Mouse (Mus musculus) urinary bladder, adult 18-20 months (tissue): ENCODE measurements around the gene Gm29776.

Experiments
- DNase-seq, 2 experiments: peaks; one replicate each; pipeline ENCODE4 v3.0.0; 2022; ENCODE audit warnings: low spot score in 2 of 2, mixed read lengths in 2 of 2

The Gm29776 gene

GRCm38 (mm10) chr14:54698733-54699132 is at the start of gene Gm29776:
Gm29776 (minus strand) TSS chr14:54698833.
- DNase-seq, result no peak

DNA sequence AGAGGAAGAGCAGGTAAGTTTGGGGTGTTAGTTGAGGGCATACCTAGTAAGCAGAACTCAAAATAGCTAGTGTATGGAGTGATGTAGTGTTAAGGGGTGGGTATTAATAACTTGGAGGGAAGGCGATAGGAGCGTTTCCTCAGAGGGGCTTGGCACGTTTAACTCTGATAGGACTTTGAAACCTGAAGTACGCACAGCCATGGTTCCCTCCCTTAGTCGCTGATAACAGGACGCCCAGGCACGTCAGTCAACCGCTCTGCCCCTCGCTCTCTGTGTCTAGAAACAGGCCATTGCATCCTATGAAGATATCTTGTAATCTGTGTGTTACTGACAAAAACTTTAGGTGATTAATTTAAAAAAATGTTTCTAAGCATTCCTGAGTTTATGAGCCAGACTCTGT is 47.4 kb upstream of the Gm29776 start:
- DNase-seq, result no peak

- DNase-seq, result no peak
Measured at GRCm38 (mm10) chr14:54744473-54744872, 45.8 kb upstream of the Gm29776 start.

- DNase-seq, result no peak
Measured at GRCm38 (mm10) chr14:54742375-54742774, 43.7 kb upstream of the Gm29776 start.

- DNase-seq, result no peak
Measured at GRCm38 (mm10) chr14:54741721-54742120, 43.1 kb upstream of the Gm29776 start.

DNA sequence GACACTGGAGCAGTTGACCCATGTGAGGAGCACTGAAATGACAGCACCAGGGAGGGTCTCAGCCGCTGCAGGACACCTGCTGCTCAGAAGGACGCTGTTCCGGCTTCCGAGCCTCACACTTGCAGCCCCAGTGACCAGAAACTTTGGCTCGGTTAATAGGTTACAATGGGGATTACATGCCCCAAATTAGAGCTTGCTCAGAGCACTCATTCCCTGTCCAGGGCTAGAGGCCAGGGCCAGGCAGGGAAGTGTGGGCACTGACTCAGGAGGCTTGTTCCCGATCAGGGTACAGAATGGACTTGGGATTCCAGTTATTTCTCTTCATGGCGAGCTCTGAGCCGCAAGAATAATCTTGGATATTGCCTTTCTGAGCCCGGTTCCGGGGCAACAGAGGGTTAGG is 39.0 kb upstream of the Gm29776 start:
- no peak for DNase-seq

GRCm38 (mm10) chr14:54736555-54737552 is 38.2 kb upstream of the Gm29776 start:
- no peak for DNase-seq

- DNase-seq, result no peak
Measured at GRCm38 (mm10) chr14:54735221-54735620, 36.6 kb upstream of the Gm29776 start.

- DNase-seq, result no peak
Measured at GRCm38 (mm10) chr14:54734004-54734403, 35.4 kb upstream of the Gm29776 start.

- DNase-seq, result no peak
Measured at GRCm38 (mm10) chr14:54732206-54732605, 33.6 kb upstream of the Gm29776 start.

GRCm38 (mm10) chr14:54730305-54730704 is 31.7 kb upstream of the Gm29776 start:
- no peak for DNase-seq

- DNase-seq, result no peak
Measured at GRCm38 (mm10) chr14:54728823-54729653, 30.4 kb upstream of the Gm29776 start.

GRCm38 (mm10) chr14:54727565-54727964 is 28.9 kb upstream of the Gm29776 start:
- no peak for DNase-seq

- no peak for DNase-seq
Measured at GRCm38 (mm10) chr14:54724049-54724448, 25.4 kb upstream of the Gm29776 start.

DNA sequence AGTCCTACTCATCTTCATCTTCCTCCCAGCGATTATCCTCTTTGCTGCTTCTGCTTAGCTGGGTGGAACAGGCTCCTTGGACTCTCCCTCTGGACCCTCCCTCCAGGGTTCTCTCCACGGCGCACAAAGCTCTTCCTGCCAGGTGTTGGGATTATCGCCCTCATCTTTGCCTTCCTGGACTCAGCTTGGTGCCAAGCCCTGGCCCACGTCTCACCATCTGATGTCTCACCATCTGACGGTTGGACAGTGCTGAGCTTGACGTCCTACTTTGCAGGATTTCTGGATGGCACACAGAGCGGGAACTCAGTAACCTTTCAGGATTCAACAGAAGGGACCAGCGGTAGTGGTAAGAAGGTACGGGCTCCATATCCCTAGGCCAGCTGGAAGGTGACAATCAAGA is 23.1 kb upstream of the Gm29776 start:
- DNase-seq, result no peak

GRCm38 (mm10) chr14:54720654-54721350 is 22.2 kb upstream of the Gm29776 start:
- no peak for DNase-seq

- no peak for DNase-seq
Measured at GRCm38 (mm10) chr14:54720041-54720440, 21.4 kb upstream of the Gm29776 start.

GRCm38 (mm10) chr14:54715402-54715801 is 16.8 kb upstream of the Gm29776 start:
- no peak for DNase-seq

DNA sequence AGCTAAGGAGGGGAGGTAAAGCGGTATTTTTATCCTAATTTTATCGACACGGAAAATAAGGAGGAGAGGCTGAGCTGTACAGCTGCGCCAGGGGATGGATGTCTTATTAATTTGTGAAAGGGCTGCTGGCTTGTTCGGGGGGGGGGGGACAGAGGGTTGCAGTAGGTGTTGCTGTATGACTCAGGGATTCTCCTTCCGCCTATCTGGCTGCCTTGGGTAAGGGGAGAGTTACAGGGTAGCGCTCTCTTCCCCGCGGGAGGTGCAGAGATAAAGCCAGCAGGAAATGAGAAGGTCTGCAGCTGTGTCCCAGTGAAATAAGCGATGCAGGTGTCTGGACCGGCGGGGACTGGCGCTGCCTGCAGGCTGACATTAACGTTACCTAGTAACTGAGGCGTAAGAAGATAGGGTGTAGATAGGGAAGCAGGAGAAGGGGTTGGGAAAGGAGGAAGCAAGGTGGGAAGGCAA is 16.0 kb upstream of the Gm29776 start:
- DNase-seq, result peak in 1 of 2 experiments; percentile 24

DNA sequence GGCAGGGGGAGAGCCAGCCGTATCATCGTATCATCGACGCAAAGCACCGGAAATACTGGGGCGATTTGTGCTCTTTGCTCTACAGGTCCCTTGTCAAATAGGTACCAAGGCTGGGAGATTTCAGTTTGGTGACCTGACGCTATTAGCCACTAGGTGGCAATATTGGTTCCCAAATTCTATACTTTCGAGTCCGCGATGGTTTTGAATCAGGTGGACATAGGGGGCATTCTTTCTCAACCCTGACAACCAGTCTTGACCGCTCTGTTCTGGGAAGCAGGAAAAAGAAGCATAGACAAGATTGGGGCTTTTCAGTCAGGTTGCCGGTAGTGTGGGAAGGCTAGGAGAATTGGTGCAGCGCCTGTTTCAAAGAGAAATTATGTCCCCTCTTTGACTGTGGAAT is 15.5 kb upstream of the Gm29776 start:
- DNase-seq, result peak; percentile 34 to 42

DNA sequence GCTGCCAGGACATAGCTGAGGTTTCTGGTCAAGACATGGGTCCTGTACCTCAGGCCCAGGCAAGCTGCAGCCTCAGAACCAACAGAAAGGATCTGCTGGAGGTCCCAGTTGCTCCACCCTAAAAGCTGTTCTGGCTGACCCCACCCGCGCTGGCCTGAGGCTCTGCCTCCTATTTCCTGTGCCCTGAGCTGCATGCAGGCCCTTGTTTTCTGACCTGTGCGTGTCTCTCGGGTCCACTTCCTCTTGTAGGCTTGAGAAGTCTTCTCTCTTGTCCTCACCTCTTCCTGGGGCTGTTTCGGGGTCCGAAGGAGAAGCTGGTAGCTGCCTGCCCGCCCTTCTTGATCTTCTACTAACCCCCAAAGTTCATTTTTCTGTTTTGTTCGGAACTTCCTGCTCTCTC is 14.2 kb upstream of the Gm29776 start:
- no peak for DNase-seq

DNA sequence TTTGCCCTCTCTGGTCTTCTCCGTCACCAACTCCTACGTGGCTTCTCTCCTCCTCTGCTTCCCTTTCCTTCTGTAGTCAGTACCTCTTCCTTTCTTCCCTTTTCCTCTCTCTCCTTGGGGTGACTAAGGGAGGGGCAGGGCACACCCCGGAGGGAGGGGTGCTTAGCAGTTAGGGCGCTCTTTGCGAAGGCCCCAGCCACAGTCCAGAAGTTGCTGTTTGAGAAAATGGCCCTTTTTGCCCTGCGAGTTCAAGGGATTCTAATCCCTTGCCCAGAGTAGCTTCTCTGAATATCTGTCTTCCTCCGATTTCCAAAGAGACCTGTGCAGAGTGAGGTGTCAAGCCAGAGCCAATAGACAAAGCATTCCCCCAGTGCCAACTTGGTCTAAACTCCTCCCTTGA is 13.4 kb upstream of the Gm29776 start, which contains the start of gene Cebpe:
TSS of gene Cebpe (minus strand) at position 101 of the 400 bp plus-strand sequence.
- DNase-seq, result no peak
